Mouse (Mus musculus) heart, embryonic 11.5 days (tissue): ENCODE results near the gene Strn4. TPM values are rescaled to one million over a fixed set of nuclear protein-coding genes. Genes with fewer than 3 reads are reported as not detected.

Experiments
- ATAC-seq: fragments of 200-750 bp; cut with Nextera tagmentation; replicated peaks from 2 replicates; pipeline ENCODE4 v1.8.0; 2017; ENCODE audit warnings: moderate library complexity; ENCODE audit not compliant: insufficient number of reproducible peaks, low FRiP score, low TSS enrichment
- H3K27ac ChIP-seq: fragments of 300-500 bp; sonication (generic); 2 replicates; pipeline ENCODE4 v1.5.1; 2014; ENCODE audit warnings: mild to moderate bottlenecking, low read depth, low read length
- H3K27me3 ChIP-seq: fragments of 300-500 bp; sonication (generic); 2 replicates; pipeline ENCODE4 v1.6.1; 2014; ENCODE audit warnings: mild to moderate bottlenecking, low read length, mixed read lengths; ENCODE audit not compliant: control insufficient read depth, insufficient read depth
- H3K36me3 ChIP-seq: fragments of 300-500 bp; sonication (generic); 2 replicates; pipeline ENCODE4 v1.6.1; 2014; ENCODE audit warnings: mild to moderate bottlenecking, low read length, moderate library complexity, mixed read lengths; ENCODE audit not compliant: control insufficient read depth, insufficient read depth
- H3K4me1 ChIP-seq: fragments of 300-500 bp; sonication (generic); 2 replicates; pipeline ENCODE4 v1.6.1; 2014; ENCODE audit warnings: low read length; ENCODE audit not compliant: control insufficient read depth, insufficient read depth
- H3K4me2 ChIP-seq: fragments of 300-500 bp; sonication (generic); 2 replicates; pipeline ENCODE4 v1.6.1; 2014; ENCODE audit warnings: mild to moderate bottlenecking, moderate library complexity
- H3K4me3 ChIP-seq: fragments of 300-500 bp; sonication (generic); 2 replicates; pipeline ENCODE4 v1.5.1; 2014; ENCODE audit warnings: low read depth, low read length
- H3K9ac ChIP-seq: fragments of 300-500 bp; sonication (generic); 2 replicates; pipeline ENCODE4 v1.6.1; 2014; ENCODE audit warnings: mild to moderate bottlenecking, low read depth, low read length, moderate library complexity
- H3K9me3 ChIP-seq: fragments of 300-500 bp; sonication (generic); replicated peaks from 2 replicates; pipeline ENCODE4 v1.6.1; 2016; ENCODE audit warnings: low read length; ENCODE audit not compliant: control insufficient read depth
- WGBS: fragments of 180-500 bp; shearing (Covaris S2); extraction: QIAGEN DNeasy Blood & Tissue Kit; methylation state at CpG from one replicate; pipeline ENCODE4 v1.1.7; 2014; ENCODE audit not compliant: insufficient replicate concordance; 5-methylcytosine and 5-hydroxymethylcytosine counted together
- polyA plus RNA-seq: library from polyadenylated mRNA; unstranded; fragments of >200 nt; fragmentation: Nextera tagmentation; extraction: Ambion mirVana; gene quantifications from 2 replicates; pipeline ENCODE4 v1.2.1, GENCODE M21; 2014

Gene Strn4
- polyA plus RNA-seq, 1 experiment from 2014 or later = 81.4 TPM

- Histone ChIP-seq H3K9ac (no peak overlapping the region), H3K27me3 (no peaks in the 10 kb centered on the region), H3K27ac (no peak overlapping the region), H3K36me3 (peaks cover 38% of the 10 kb centered on the region), H3K4me1 (peaks cover 27% of the 10 kb centered on the region), H3K9me3 (no peaks in the 10 kb centered on the region), H3K4me3 (no peak overlapping the region), H3K4me2 (no peak overlapping the region)
- WGBS = 66% methylated on average over 5 of the region's 5 CpGs
- ATAC-seq = no peak
These were observed 10.9 kb downstream of the Strn4 start for GRCm38 (mm10) chr7:16826571-16826970.

GRCm38 (mm10) chr7:16827274-16827673 is 11.6 kb downstream of the Strn4 start:
- Histone ChIP-seq H3K4me2 (no peak overlapping the region), H3K9ac (0 out of 2 replicates have a peak overlapping the region, but pooled peaks have one; percentile 22), H3K4me1 (peaks cover 22% of the 10 kb centered on the region), H3K4me3 (no peak overlapping the region), H3K27ac (no peak overlapping the region), H3K36me3 (peaks cover 41% of the 10 kb centered on the region), H3K9me3 (no peaks in the 10 kb centered on the region), H3K27me3 (no peaks in the 10 kb centered on the region)
- 74% methylated on average over 4 of the region's 4 CpGs for WGBS
- ATAC-seq = no peak

GRCm38 (mm10) chr7:16830449-16830848 is 14.8 kb downstream of the Strn4 start:
- H3K27ac ChIP-seq = no peak overlapping the region
- WGBS = 83% methylated on average over 9 of the region's 9 CpGs
- no peak overlapping the region for H3K4me3 ChIP-seq

GRCm38 (mm10) chr7:16837916-16838803 is 22.5 kb downstream of the Strn4 start:
- H3K36me3 ChIP-seq = peaks cover 53% of the 10 kb centered on the region
- 92% methylated on average over 18 of the region's 18 CpGs for WGBS

More at GRCm38 (mm10) chr7:16830449-16830848, 14.8 kb downstream of the Strn4 start:
- H3K27me3 ChIP-seq = no peaks in the 10 kb centered on the region
- no peak overlapping the region for H3K4me2 ChIP-seq
- H3K9ac ChIP-seq = no peak overlapping the region
- H3K9me3 ChIP-seq = no peaks in the 10 kb centered on the region
- no peak for ATAC-seq
- peaks cover 6% of the 10 kb centered on the region for H3K4me1 ChIP-seq
- H3K36me3 ChIP-seq = peaks cover 56% of the 10 kb centered on the region

GRCm38 (mm10) chr7:16838804-16839426 is 23.2 kb downstream of the Strn4 start:
- no peak for ATAC-seq
- H3K9ac ChIP-seq = 0 out of 2 replicates have a peak overlapping the region, but pooled peaks have one; percentile 7
- H3K27me3 ChIP-seq = no peaks in the 10 kb centered on the region
- no peak overlapping the region for H3K4me2 ChIP-seq
- H3K4me3 ChIP-seq = no peak overlapping the region
- H3K36me3 ChIP-seq = peaks cover 46% of the 10 kb centered on the region
- peaks cover 1% of the 10 kb centered on the region for H3K4me1 ChIP-seq
- H3K27ac ChIP-seq = no peak overlapping the region
- 79% methylated on average over 6 of the region's 6 CpGs for WGBS
- no peaks in the 10 kb centered on the region for H3K9me3 ChIP-seq

More at GRCm38 (mm10) chr7:16837916-16838803, 22.5 kb downstream of the Strn4 start:
- Histone ChIP-seq H3K4me2 (no peak overlapping the region), H3K9ac (no peak overlapping the region), H3K4me1 (no peaks in the 10 kb centered on the region; the same call in 1 of the 2 replicates), H3K27me3 (no peaks in the 10 kb centered on the region), H3K27ac (no peak overlapping the region), H3K9me3 (no peaks in the 10 kb centered on the region), H3K4me3 (no peak overlapping the region)
- no peak for ATAC-seq

- Histone ChIP-seq H3K27ac (no peak overlapping the region), H3K9me3 (no peaks in the 10 kb centered on the region), H3K4me2 (no peak overlapping the region), H3K27me3 (no peaks in the 10 kb centered on the region), H3K4me1 (peaks cover 7% of the 10 kb centered on the region), H3K36me3 (peaks cover 41% of the 10 kb centered on the region), H3K9ac (no peak overlapping the region), H3K4me3 (no peak overlapping the region)
- no peak for ATAC-seq
- whole genome bisulfite sequencing = 93% methylated on average over 12 of the region's 12 CpGs
These were observed 23.9 kb downstream of the Strn4 start for GRCm38 (mm10) chr7:16839427-16840108.

- no peak overlapping the region for H3K27ac ChIP-seq
- H3K27me3 ChIP-seq = no peaks in the 10 kb centered on the region
- WGBS = 89% methylated on average over 2 of the region's 2 CpGs
- no peak overlapping the region for H3K4me2 ChIP-seq
- no peak overlapping the region for H3K4me3 ChIP-seq
- no peak overlapping the region for H3K9ac ChIP-seq
- peaks cover 36% of the 10 kb centered on the region for H3K36me3 ChIP-seq
- ATAC-seq = no peak
- H3K4me1 ChIP-seq = peaks cover 9% of the 10 kb centered on the region
- H3K9me3 ChIP-seq = no peaks in the 10 kb centered on the region
These were observed 24.4 kb downstream of the Strn4 start for GRCm38 (mm10) chr7:16840109-16840491.

GRCm38 (mm10) chr7:16841078-16841477 is 25.4 kb downstream of the Strn4 start:
- Histone ChIP-seq H3K4me2 (no peak overlapping the region; the same call in 1 of the 2 replicates), H3K9me3 (no peaks in the 10 kb centered on the region)
- no peak for ATAC-seq

More at GRCm38 (mm10) chr7:16841078-16841477, 25.4 kb downstream of the Strn4 start:
- Histone ChIP-seq H3K9ac (no peak overlapping the region), H3K4me3 (no peak overlapping the region), H3K36me3 (peaks cover 35% of the 10 kb centered on the region), H3K27ac (no peak overlapping the region), H3K4me1 (peaks cover 13% of the 10 kb centered on the region), H3K27me3 (no peaks in the 10 kb centered on the region)
- WGBS = 77% methylated on average over 4 of the region's 4 CpGs
